Mouse (Mus musculus): ENCODE results near the gene Mum1.

DNA sequence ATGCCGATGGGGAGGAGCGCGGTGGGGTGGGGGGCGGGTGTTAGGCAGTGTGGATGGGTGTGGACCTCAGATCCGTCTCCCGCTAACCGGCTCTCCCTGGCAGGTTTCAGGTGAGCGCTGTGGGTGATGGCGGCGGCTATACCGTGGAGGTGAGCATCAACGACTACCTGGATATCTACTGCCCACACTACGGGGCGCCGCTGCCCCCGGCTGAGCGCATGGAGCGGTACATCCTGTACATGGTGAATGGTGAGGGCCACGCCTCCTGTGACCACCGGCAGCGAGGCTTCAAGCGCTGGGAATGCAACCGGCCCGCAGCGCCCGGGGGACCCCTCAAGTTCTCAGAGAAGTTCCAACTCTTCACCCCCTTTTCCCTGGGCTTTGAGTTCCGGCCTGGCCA is 39.6 kb upstream of the Mum1 start:
- TF ChIP-seq EP300 (optimal IDR thresholded peaks at IDR 0.05) (no peak), CTCF (IDR thresholded peaks at IDR 0.05; ENCODE audit: low read depth) (no peak)
